Mouse (Mus musculus): ENCODE data around the gene Smagp. TPM values are rescaled to one million over a fixed set of nuclear protein-coding genes. Genes with fewer than 3 reads are reported as not detected.
"Not testable (repeated sequence)": the region's sequence is repeated elsewhere in the genome, so short reads cannot be mapped to it uniquely, and the experiment has no call there.

The Smagp gene
- polyA plus RNA-seq, 1 experiment from 2014 or later, result 88.6 TPM

- no peaks in the 10 kb centered on the region for H3K9me3 ChIP-seq (ENCODE audit: control insufficient read depth)
- no peaks in the 10 kb centered on the region for H3K27me3 ChIP-seq (replicated peaks; ENCODE audit: control insufficient read depth, insufficient read depth, low read length)
- peak overlapping the region; percentile 19; the same call in 1 of the 2 replicates for H3K9ac ChIP-seq (ENCODE audit: low read depth, low read length)
- peak overlapping the region; percentile 61 for H3K27ac ChIP-seq (ENCODE audit: low read depth, low read length)
- peaks cover 6% of the 10 kb centered on the region for H3K4me1 ChIP-seq (replicated peaks; ENCODE audit: control insufficient read depth, insufficient read depth, low read length)
- no peak overlapping the region for H3K4me3 ChIP-seq (ENCODE audit: low read depth, low read length)
- peak overlapping the region; percentile 47 for H3K4me2 ChIP-seq (replicated peaks; ENCODE audit: low read depth)
- TF ChIP-seq CTCF (IDR thresholded peaks at IDR 0.05; ENCODE audit: low read depth), result no peak
- no peak for ATAC-seq
- WGBS, result 9% methylated on average over 11 of the region's 11 CpGs
- peaks cover 6% of the 10 kb centered on the region; the same call in 1 of the 2 replicates for H3K36me3 ChIP-seq (ENCODE audit: control insufficient read depth, insufficient read depth)
These were observed 8.9 kb downstream of the Smagp start for GRCm38 (mm10) chr15:100627774-100628370.

GRCm38 (mm10) chr15:100627287-100627686, 9.5 kb downstream of the Smagp start:
- H3K9ac ChIP-seq (ENCODE audit: low read depth, low read length), result no peak overlapping the region; the same call in 1 of the 2 replicates
- H3K4me3 ChIP-seq (ENCODE audit: low read depth, low read length), result no peak overlapping the region
- TF ChIP-seq CTCF (IDR thresholded peaks at IDR 0.05; ENCODE audit: low read depth), result no peak
- WGBS, result 9% methylated on average over 10 of the region's 10 CpGs
- peak; percentile 58 for ATAC-seq
- no peaks in the 10 kb centered on the region for H3K27me3 ChIP-seq (replicated peaks; ENCODE audit: control insufficient read depth, insufficient read depth, low read length)
- peaks cover 7% of the 10 kb centered on the region; the same call in 1 of the 2 replicates for H3K36me3 ChIP-seq (ENCODE audit: control insufficient read depth, insufficient read depth)
- H3K9me3 ChIP-seq (ENCODE audit: control insufficient read depth), result no peaks in the 10 kb centered on the region
- H3K4me1 ChIP-seq (replicated peaks; ENCODE audit: control insufficient read depth, insufficient read depth, low read length), result peaks cover 6% of the 10 kb centered on the region
- peak overlapping the region; percentile 61 for H3K27ac ChIP-seq (ENCODE audit: low read depth, low read length)
- peak overlapping the region; percentile 47 for H3K4me2 ChIP-seq (replicated peaks; ENCODE audit: low read depth)

- no peak for ATAC-seq
- H3K4me1 ChIP-seq (replicated peaks; ENCODE audit: control insufficient read depth, insufficient read depth, low read length), result peaks cover 6% of the 10 kb centered on the region
- no peak overlapping the region for H3K9ac ChIP-seq (ENCODE audit: low read depth, low read length)
- H3K36me3 ChIP-seq (ENCODE audit: control insufficient read depth, insufficient read depth), result peaks cover 27% of the 10 kb centered on the region
- TF ChIP-seq CTCF (IDR thresholded peaks at IDR 0.05; ENCODE audit: low read depth), result no peak
- H3K9me3 ChIP-seq (ENCODE audit: control insufficient read depth), result no peaks in the 10 kb centered on the region
- H3K4me3 ChIP-seq (ENCODE audit: low read depth, low read length), result no peak overlapping the region
- H3K27me3 ChIP-seq (replicated peaks; ENCODE audit: control insufficient read depth, insufficient read depth, low read length), result no peaks in the 10 kb centered on the region
- no peak overlapping the region for H3K27ac ChIP-seq (ENCODE audit: low read depth, low read length)
- 84% methylated on average over 3 of the region's 3 CpGs for whole genome bisulfite sequencing
- H3K4me2 ChIP-seq (replicated peaks; ENCODE audit: low read depth), result no peak overlapping the region
These were observed 12.3 kb downstream of the Smagp start for GRCm38 (mm10) chr15:100624435-100624834.

GRCm38 (mm10) chr15:100623754-100624153, 13.0 kb downstream of the Smagp start:
- TF ChIP-seq CTCF (IDR thresholded peaks at IDR 0.05; ENCODE audit: low read depth), result no peak
- ATAC-seq, result no peak
- H3K9me3 ChIP-seq (ENCODE audit: control insufficient read depth), result no peaks in the 10 kb centered on the region
- WGBS, result 90% methylated on average over 9 of the region's 9 CpGs
- H3K4me2 ChIP-seq (replicated peaks; ENCODE audit: low read depth), result no peak overlapping the region
- H3K36me3 ChIP-seq (ENCODE audit: control insufficient read depth, insufficient read depth), result peaks cover 34% of the 10 kb centered on the region
- no peaks in the 10 kb centered on the region for H3K27me3 ChIP-seq (replicated peaks; ENCODE audit: control insufficient read depth, insufficient read depth, low read length)
- H3K9ac ChIP-seq (ENCODE audit: low read depth, low read length), result no peak overlapping the region
- H3K4me1 ChIP-seq (replicated peaks; ENCODE audit: control insufficient read depth, insufficient read depth, low read length), result peaks cover 6% of the 10 kb centered on the region
- no peak overlapping the region for H3K27ac ChIP-seq (ENCODE audit: low read depth, low read length)
- H3K4me3 ChIP-seq (ENCODE audit: low read depth, low read length), result no peak overlapping the region

GRCm38 (mm10) chr15:100622164-100622563, 14.6 kb downstream of the Smagp start:
- Histone ChIP-seq H3K9ac (ENCODE audit: low read depth, low read length) (no peak overlapping the region), H3K4me1 (replicated peaks; ENCODE audit: control insufficient read depth, insufficient read depth, low read length) (no peaks in the 10 kb centered on the region), H3K36me3 (ENCODE audit: control insufficient read depth, insufficient read depth) (peaks cover 48% of the 10 kb centered on the region), H3K4me3 (ENCODE audit: low read depth, low read length) (no peak overlapping the region), H3K4me2 (replicated peaks; ENCODE audit: low read depth) (no peak overlapping the region), H3K27ac (ENCODE audit: low read depth, low read length) (no peak overlapping the region), H3K9me3 (ENCODE audit: control insufficient read depth) (no peaks in the 10 kb centered on the region), H3K27me3 (replicated peaks; ENCODE audit: control insufficient read depth, insufficient read depth, low read length) (no peaks in the 10 kb centered on the region)
- no peak for TF ChIP-seq CTCF (IDR thresholded peaks at IDR 0.05; ENCODE audit: low read depth)
- no peak for ATAC-seq
- 76% methylated on average over 7 of the region's 7 CpGs for WGBS

GRCm38 (mm10) chr15:100621671-100622070, 15.1 kb downstream of the Smagp start:
- Histone ChIP-seq H3K36me3 (ENCODE audit: control insufficient read depth, insufficient read depth) (peaks cover 48% of the 10 kb centered on the region), H3K27ac (ENCODE audit: low read depth, low read length) (peak overlapping the region; percentile 28; the same call in 1 of the 2 replicates)
- WGBS, result 48% methylated on average over 9 of the region's 9 CpGs
- not testable (repeated sequence) for H3K4me2 ChIP-seq (replicated peaks; ENCODE audit: low read depth); ATAC-seq; H3K9me3 ChIP-seq (ENCODE audit: control insufficient read depth); H3K9ac ChIP-seq (ENCODE audit: low read depth, low read length); H3K27me3 ChIP-seq (replicated peaks; ENCODE audit: control insufficient read depth, insufficient read depth, low read length); H3K4me1 ChIP-seq (replicated peaks; ENCODE audit: control insufficient read depth, insufficient read depth, low read length); H3K4me3 ChIP-seq (ENCODE audit: low read depth, low read length)

Data from intestine, postnatal 0 days (tissue).